Mouse (Mus musculus): ENCODE results near the gene Btbd18.
A peak's percentile ranks its signal among the peaks of the same experiment; 100 is the strongest.

Btbd18 gene

GRCm38 (mm10) chr2:84658806-84659205 lies at the start of gene Btbd18:
Gene Btbd18 (plus strand): TSS chr2:84659079.
- DNase-seq (ENCODE audit: low read depth, low spot score) = no peak

GRCm38 (mm10) chr2:84612764-84613163 lies 46.1 kb upstream of the Btbd18 start:
- DNase-seq (ENCODE audit: low read depth, low spot score) = no peak

- peak; percentile 6 for DNase-seq (ENCODE audit: low read depth, low spot score)
These were observed 41.0 kb upstream of the Btbd18 start for GRCm38 (mm10) chr2:84617637-84618515.

GRCm38 (mm10) chr2:84618914-84619313 lies 40.0 kb upstream of the Btbd18 start:
- DNase-seq (ENCODE audit: low read depth, low spot score) = no peak

GRCm38 (mm10) chr2:84619646-84620340 lies 39.1 kb upstream of the Btbd18 start:
- no peak for DNase-seq (ENCODE audit: low read depth, low spot score)

- DNase-seq (ENCODE audit: low read depth, low spot score) = no peak
These were observed 36.2 kb upstream of the Btbd18 start for GRCm38 (mm10) chr2:84622668-84623067.

GRCm38 (mm10) chr2:84623428-84624119 lies 35.3 kb upstream of the Btbd18 start:
- no peak for DNase-seq (ENCODE audit: low read depth, low spot score)

GRCm38 (mm10) chr2:84624201-84624600 lies 34.7 kb upstream of the Btbd18 start:
- no peak for DNase-seq (ENCODE audit: low read depth, low spot score)

GRCm38 (mm10) chr2:84626366-84626975 lies 32.4 kb upstream of the Btbd18 start:
- DNase-seq (ENCODE audit: low read depth, low spot score) = no peak

- DNase-seq (ENCODE audit: low read depth, low spot score) = no peak
These were observed 31.8 kb upstream of the Btbd18 start for GRCm38 (mm10) chr2:84627036-84627435.

- DNase-seq (ENCODE audit: low read depth, low spot score) = no peak
These were observed 26.9 kb upstream of the Btbd18 start for GRCm38 (mm10) chr2:84632001-84632400.

GRCm38 (mm10) chr2:84632999-84633398 lies 25.9 kb upstream of the Btbd18 start:
- DNase-seq (ENCODE audit: low read depth, low spot score) = no peak

- DNase-seq (ENCODE audit: low read depth, low spot score) = no peak
These were observed 24.9 kb upstream of the Btbd18 start for GRCm38 (mm10) chr2:84634006-84634405.

GRCm38 (mm10) chr2:84634934-84635482 lies 23.9 kb upstream of the Btbd18 start:
- no peak for DNase-seq (ENCODE audit: low read depth, low spot score)

- DNase-seq (ENCODE audit: low read depth, low spot score) = peak; percentile 70
These were observed 23.3 kb upstream of the Btbd18 start for GRCm38 (mm10) chr2:84635611-84636010.

- no peak for DNase-seq (ENCODE audit: low read depth, low spot score)
These were observed 22.6 kb upstream of the Btbd18 start for GRCm38 (mm10) chr2:84636231-84636741.

- no peak for DNase-seq (ENCODE audit: low read depth, low spot score)
These were observed 21.3 kb upstream of the Btbd18 start for GRCm38 (mm10) chr2:84637452-84638165.

- no peak for DNase-seq (ENCODE audit: low read depth, low spot score)
These were observed 20.3 kb upstream of the Btbd18 start for GRCm38 (mm10) chr2:84638428-84639220.

- DNase-seq (ENCODE audit: low read depth, low spot score) = no peak
These were observed 18.0 kb upstream of the Btbd18 start for GRCm38 (mm10) chr2:84640833-84641232.

GRCm38 (mm10) chr2:84646138-84646537 lies 12.7 kb upstream of the Btbd18 start:
- DNase-seq (ENCODE audit: low read depth, low spot score) = no peak
